ENCODE assay signal across 9 mouse cellular contexts in the genomic region with DNA sequence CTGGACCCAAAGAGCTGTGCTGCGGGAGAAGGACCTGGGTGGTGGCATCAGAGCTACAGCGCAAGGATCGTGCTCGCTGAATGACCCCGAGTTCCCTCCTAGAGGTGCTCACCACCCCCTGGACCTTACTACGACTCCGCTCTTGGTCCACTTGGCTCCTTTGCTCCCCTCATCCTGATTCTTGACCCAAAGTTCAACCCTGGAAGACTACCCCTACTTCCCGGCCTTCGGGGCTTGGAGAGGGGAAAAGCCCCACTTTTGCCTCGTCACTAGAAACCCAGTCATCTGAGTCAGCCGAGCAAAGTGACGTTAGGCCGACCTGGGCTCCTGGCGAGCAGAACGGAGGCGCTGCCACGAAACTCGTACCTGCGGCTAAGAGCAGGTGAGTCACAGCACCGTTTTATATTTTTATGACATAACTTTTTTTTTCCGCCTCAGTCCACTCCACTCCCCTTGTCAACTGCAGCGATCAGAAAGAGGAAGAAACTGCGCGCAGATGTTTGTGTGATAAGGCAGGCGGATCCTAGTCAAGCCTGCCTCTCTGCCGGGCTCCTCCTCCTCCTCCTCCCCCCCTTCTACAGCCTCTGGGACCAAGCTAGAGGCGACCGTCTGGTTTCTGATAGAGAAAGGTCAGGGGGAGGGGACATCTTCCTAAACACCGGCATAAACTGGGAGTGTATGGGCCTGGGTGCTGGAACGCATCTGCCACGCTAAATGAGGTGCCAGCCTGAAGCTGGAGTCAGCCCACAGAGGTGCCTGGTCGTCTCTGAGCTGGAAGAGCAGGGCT. TPM values are rescaled to one million over a fixed set of nuclear protein-coding genes. Genes with fewer than 3 reads are reported as not detected.
DNase-seq lines count a peak whose midpoint lies in the region; ATAC-seq and TF ChIP-seq lines count a peak whose summit lies in the region.
"Had no signal": no experiment of that assay in that cellular context is flagged by ENCODE, and none has a peak within 500 bp of the region (broad histone marks: within the 10 kb centered on the region; RNA-seq: fewer than 3 reads in every experiment).

Gene Foxa1 (minus strand): TSS at position 502 of the 787 bp plus-strand sequence.

- 0 out of 2 replicates have a peak within 1 kb of the TSS, but pooled peaks have one; percentile 43 for H3K9ac ChIP-seq in embryonic facial prominence, embryonic 14.5 days (ENCODE audit: low read depth, low read length)
- H3K9ac ChIP-seq in kidney, embryonic 16.5 days (replicated peaks; ENCODE audit: low read length): peak within 1 kb of the TSS; percentile 61

- peak; percentile 22 for DNase-seq in kidney, adult 18-20 months
- DNase-seq in kidney, adult 8-10 months: no peak
- no peak for DNase-seq in embryonic facial prominence, embryonic 14.5 days (ENCODE audit: low spot score)
- no peak for DNase-seq in frontal cortex, postnatal 25 days (ENCODE audit: low spot score in 2 of 2)
- no peak for DNase-seq in left cerebral cortex, adult 2 months (ENCODE audit: extremely low spot score in 1 of 2, low spot score in 2 of 2)

- H3K36me3 ChIP-seq in embryonic facial prominence, embryonic 14.5 days (ENCODE audit: control insufficient read depth, insufficient read depth, low read length): no peaks in the 10 kb centered on the region
- no peaks in the 10 kb centered on the region for H3K36me3 ChIP-seq in kidney, embryonic 16.5 days (ENCODE audit: insufficient read depth, low read length)

- WGBS in embryonic facial prominence, embryonic 14.5 days: 1% methylated on average over 32 of the region's 32 CpGs
- under 1% methylated on average over 32 of the region's 32 CpGs for WGBS in kidney, embryonic 16.5 days

- peaks cover 12% of the 10 kb centered on the region; the same call in 1 of the 2 replicates for H3K4me1 ChIP-seq in embryonic facial prominence, embryonic 14.5 days (ENCODE audit: control insufficient read depth, insufficient read depth, low read length)
- H3K4me1 ChIP-seq in kidney, embryonic 16.5 days (ENCODE audit: insufficient read depth, low read length): peaks cover 29% of the 10 kb centered on the region

- no peak for TF ChIP-seq CTCF in left cerebral cortex, adult 2 months (IDR thresholded peaks at IDR 0.05)

- 0 out of 2 replicates have a peak, but pooled peaks have one; percentile 27 for ATAC-seq in embryonic facial prominence, embryonic 14.5 days (ENCODE audit: low read depth)
- 0 out of 2 replicates have a peak, but pooled peaks have one; percentile 19 for ATAC-seq in kidney, embryonic 16.5 days (ENCODE audit: low FRiP score, low TSS enrichment)
- peak; percentile 50 for ATAC-seq in megakaryocyte, adult 5-6 weeks (ENCODE audit: poor library complexity, severe bottlenecking)
- ATAC-seq in frontal cortex, adult (ENCODE audit: low TSS enrichment): no peak

- peak within 1 kb of the TSS; percentile 46 for H3K4me3 ChIP-seq in embryonic facial prominence, embryonic 14.5 days (ENCODE audit: low read depth, low read length)
- H3K4me3 ChIP-seq in kidney, embryonic 16.5 days (ENCODE audit: low read length): peak within 1 kb of the TSS; percentile 57
- no peak within 1 kb of the TSS for H3K4me3 ChIP-seq in left cerebral cortex, adult 2 months

- no peaks in the 10 kb centered on the region for H3K9me3 ChIP-seq in embryonic facial prominence, embryonic 14.5 days (ENCODE audit: control insufficient read depth, low read length)
- no peaks in the 10 kb centered on the region for H3K9me3 ChIP-seq in kidney, embryonic 16.5 days (ENCODE audit: low read length)

- intact Hi-C loops in left cerebral cortex, adult 2 months (cut with DNase I): loop anchor here (5.0 to 10.0 kb wide), 4 partner anchors 262 to 1014 kb away; partner anchors contain the start of gene Pax9

- peaks cover 98% of the 10 kb centered on the region for H3K27me3 ChIP-seq in embryonic facial prominence, embryonic 14.5 days (replicated peaks; ENCODE audit: control insufficient read depth, insufficient read depth, low read length)
- H3K27me3 ChIP-seq in kidney, embryonic 16.5 days (ENCODE audit: insufficient read depth, low read length): peaks cover 91% of the 10 kb centered on the region

- no peak within 1 kb of the TSS; the same call in 1 of the 2 replicates for H3K27ac ChIP-seq in embryonic facial prominence, embryonic 14.5 days (replicated peaks; ENCODE audit: low read depth, low read length)
- no peak within 1 kb of the TSS for H3K27ac ChIP-seq in kidney, embryonic 16.5 days (ENCODE audit: low read length)
- H3K27ac ChIP-seq in left cerebral cortex, adult 2 months: no peak within 1 kb of the TSS

- peak within 1 kb of the TSS; percentile 79 for H3K4me2 ChIP-seq in embryonic facial prominence, embryonic 14.5 days (ENCODE audit: low read depth, low read length)
- H3K4me2 ChIP-seq in kidney, embryonic 16.5 days (replicated peaks; ENCODE audit: low read depth, low read length): peak within 1 kb of the TSS; percentile 95

RNA-seq across cellular contexts. Expression of gene Foxa1, which starts in this region (rescaled TPM):
- 2.3 and 3.2 TPM in 2 replicates for polyA plus RNA-seq in embryonic facial prominence, embryonic 14.5 days (2014; fragmentation: Nextera tagmentation; extraction: Ambion mirVana)
- 0.86 and 1.2 TPM in 2 replicates for polyA plus RNA-seq in kidney, embryonic 16.5 days (2015; fragmentation: Nextera tagmentation; extraction: Ambion mirVana)
- not detected in 2 replicates for total RNA-seq in megakaryocyte, adult 5-6 weeks (2015)
- not detected in 2 replicates for total RNA-seq in megakaryocyte, adult 5-6 weeks (2017)
- total RNA-seq in left cerebral cortex, adult 2 months (2021): not detected
- total RNA-seq: layer of hippocampus, postnatal 10 days had no signal

Comparison
In these comparisons a context has a peak if more than half of its experiments do, and no peak if none do; other contexts are left out.
1. Peak in ATAC-seq in megakaryocyte, adult 5-6 weeks; RNA of the gene not detected or under 1 TPM.